Mouse (Mus musculus) kidney, adult 11 months (tissue): ENCODE measurements around the gene Map6.
A peak's percentile ranks its signal among the peaks of the same experiment; 100 is the strongest.

Experiments
- DNase-seq: peaks from one replicate; pipeline ENCODE4 v3.0.0; 2022

The Map6 gene

DNA sequence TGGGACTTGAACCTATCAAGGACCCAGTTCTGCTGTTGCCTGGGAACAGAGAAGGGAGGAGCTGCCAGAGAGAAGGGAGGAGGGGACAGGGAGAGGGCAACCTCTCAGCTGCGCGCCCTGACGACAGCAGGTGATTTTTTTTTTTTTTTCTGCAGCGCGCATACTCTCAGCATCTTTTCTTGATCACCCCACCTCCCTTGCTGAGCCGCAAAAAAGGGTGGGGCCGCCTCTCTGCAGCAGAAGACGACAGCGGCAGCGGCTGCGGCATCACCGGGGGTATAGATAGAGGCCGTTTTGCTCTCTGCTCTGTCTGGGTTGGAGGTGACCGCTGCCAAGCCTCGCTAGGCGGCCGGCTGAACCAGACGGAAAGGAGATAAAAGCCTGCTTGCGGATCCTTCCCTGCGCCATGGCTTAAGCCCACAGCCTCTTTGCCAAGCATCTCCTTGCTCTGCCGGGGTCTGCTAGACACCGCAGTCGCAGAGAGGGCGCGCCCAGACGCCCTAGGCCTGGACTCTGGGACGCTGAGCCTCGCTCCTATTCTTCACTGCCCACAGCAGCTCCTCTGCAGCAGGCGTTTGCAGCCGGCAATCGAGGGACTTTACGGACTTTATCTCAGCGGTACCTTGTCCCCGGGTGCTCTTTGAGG, at the start of gene Map6:
TSS of gene Map6 (plus strand) at position 197 of the 646 bp plus-strand sequence.
- no peak for DNase-seq

DNA sequence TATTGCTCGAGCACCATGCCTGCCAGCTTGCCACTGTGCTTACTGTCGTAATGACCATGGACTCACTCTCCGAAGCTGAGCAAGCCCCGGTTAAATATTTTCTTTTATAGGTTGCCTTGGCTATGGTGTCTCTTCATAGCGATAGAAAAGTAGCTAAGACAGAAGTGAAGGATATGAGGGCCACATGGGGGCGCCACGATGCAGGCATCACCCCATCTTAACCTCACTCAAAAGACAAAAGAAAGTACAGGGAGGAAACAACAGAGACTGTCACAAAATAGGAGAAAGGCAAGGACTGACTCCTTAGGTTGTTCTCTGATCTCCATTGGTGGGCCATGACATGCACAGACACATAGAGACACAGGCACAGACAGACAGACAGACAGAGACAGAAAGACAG, 43.0 kb upstream of the Map6 start:
- peak; percentile 43 for DNase-seq

DNA sequence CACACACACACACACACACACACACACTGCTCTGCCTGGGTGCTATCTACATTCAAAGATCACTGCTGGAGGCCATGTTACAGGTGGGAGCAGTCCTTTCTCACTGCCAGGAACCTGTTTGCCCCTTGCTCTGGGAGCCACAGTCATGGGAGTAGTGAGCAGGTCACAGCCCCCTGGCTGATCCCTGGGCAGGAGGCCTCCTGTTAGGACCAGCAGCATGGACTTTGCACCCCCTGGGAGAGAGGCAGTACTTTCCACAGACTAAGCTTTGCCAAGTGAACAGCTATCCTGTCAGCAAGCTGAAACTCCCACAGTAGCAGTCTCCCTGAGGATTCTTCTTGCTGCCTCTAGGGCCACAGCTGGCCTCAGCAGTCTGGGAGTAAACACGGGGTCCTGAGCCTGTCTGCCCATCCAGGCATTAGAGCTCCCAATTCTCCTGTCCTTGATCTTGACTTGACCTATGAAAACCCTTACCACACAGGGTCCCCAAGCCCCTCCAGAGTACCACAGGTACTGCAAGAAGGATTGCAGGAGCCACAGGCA, 42.5 kb upstream of the Map6 start:
- DNase-seq, result peak; percentile 94

DNA sequence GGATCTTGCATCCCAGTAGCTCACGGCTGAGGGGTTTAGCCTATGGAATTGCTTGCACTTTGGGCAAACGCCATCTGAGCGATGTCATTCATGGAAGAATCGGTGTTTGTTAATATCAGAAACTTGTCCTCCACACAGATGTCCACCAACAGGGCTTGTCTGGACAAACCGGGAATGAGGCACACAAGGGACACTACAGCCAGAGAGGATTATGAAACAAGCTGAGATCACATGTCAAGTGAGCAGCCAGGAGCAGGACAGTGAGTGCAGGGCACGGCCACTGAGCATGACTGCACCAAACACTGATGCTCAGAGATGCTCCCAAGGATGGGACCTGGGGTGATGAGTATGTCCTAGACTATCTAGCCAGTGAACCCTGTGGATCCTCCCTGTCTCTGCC, 41.8 kb upstream of the Map6 start:
- DNase-seq, result peak; percentile 57

DNA sequence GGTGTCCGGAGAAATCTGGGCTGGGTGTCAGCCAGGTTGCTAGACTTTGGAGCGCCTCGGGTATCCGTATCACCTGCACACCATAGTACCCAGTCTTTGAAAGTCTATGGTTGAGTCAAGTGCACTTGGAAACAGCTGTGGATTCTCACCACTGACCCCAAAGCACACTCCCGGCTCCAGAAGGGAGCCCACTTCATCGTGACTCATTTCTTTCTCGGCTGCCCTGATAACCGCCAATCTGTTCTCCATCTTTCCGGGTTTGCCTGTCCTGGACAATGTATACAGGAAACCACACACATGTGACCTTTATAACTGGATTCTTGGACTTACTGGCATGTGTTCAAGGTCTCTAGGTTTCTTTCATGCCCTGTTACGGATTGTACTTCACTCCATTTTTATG, 40.6 kb upstream of the Map6 start:
- DNase-seq, result no peak

DNA sequence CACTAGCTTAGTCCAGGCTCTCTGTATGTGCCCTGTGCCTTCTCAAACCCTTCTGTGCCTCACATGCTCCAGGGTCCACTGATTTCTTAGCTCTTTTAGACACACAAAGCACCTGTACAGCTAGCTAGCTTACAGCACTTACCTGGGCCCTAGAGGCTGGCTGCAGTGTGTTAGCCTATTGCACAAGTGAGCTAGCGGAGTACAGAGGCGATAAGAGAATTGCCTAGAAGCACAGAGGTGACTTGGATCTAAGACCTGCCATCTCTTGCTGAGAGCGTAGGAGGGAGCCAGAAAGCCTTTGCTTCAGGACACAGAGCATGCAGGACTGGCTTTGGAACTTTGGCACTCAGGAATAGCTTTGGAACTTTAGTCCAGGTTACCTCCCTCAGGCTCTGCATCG, 40.0 kb upstream of the Map6 start:
- no peak for DNase-seq

DNA sequence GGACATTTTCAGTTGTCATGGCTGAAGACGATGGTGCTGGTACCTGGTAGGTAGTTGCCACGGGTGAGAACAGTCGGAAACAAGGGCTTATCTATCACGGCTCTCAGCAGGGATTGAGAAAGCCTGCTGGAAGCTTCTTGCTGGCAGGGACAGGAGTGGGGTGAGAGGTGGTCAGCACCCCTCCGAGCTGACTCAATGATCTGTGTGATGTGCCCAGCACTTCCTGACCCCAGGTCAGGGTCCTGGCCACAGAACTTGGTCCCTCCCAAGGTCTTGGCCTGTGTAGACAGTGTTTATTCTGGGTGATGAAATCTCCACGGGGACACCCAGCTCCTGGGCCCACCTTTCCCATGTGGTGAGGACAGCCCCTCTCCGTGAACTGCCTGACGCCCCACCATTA, 38.4 kb upstream of the Map6 start:
- DNase-seq, result no peak

DNA sequence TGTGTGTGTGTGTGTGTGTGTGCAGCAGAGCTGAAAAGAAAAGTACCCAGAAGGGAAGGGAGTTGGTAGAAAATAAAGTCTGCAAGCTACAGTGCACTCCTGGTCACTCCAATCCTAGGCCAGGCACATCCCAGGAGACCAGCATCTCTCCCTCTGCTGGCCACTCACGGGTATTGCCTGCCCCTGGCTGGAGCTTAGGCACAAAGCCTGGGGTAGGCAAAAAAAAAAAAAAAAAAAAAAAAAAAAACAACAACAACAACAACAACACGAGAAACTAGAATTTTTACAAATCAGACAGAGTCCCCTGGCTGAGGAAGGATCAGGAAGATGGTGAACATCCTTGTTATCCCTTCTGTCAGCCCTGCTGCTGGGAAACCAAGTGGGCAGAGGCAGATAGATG, 37.8 kb upstream of the Map6 start:
- peak; percentile 38 for DNase-seq

DNA sequence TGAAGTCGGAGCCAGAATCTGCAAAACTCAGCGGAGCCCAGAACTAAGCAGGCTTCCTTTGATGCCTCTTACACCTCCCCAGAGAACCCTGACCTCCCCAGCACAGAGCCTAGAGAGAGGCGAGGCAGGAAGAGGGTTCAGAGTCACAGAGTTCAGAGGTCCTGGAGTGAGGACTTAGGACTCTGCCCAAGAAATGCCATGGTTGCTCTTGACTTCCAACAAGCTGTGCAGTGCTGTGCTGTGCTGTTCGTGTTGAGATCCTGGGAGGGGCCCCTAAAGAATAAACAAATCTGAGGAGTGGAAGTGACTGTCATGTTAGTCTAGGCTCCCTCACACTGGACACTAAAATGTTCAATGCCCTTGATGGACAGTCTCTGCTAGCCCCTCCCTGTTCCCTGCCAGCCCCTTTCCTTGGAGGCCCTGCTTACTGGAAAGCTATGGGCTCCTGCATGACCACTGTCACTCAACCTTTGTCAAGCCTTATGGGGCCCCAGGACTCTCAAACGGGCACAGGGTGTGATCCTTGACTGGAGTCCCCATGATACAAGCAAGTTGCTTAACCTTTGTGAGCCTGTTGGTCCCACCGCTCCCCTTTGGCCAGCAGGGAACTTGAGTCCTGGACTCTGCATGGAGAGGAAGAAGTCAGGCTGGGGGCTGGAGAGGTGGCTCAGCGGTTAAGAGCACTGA, 37.0 kb upstream of the Map6 start:
- peak; percentile 72 for DNase-seq

DNA sequence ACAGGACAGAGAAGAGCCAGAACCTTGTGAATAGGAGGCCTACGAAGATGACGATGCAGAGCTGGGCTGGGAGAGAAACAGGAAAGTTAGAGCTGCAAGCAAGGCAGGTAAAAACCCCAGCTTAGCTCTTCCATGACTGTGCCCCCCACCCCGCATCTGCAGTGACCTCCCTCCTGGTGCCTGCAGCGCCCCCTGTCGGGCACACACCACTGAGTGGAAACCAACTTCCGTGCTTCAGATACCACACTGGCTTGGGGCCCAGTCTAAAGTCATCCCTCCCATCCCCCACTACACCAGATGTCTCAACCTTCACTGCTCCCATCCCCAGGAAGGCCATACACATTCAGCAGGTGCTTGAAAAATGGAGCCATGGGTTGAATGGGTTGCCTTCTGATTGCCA, 34.7 kb upstream of the Map6 start:
- no peak for DNase-seq

DNA sequence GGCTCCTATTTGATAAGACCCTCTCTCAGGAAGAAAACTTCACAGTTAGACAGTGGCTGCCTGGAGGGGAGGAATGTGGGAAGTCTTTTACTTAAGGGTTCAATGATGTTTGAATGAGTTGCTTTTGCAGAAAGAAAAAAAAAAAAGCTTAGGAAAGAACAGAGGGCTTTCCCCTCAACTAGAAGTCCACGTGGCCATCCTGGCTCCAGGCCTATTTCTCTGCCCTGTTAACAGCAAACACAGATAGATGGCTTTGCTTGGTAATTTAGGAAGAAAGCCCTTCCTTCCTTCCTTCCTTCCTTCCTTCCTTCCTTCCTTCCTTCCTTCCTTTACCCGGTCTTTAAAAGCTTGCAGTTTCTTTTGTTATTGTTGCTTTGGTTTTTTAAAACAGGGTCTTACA, 32.3 kb upstream of the Map6 start:
- no peak for DNase-seq

DNA sequence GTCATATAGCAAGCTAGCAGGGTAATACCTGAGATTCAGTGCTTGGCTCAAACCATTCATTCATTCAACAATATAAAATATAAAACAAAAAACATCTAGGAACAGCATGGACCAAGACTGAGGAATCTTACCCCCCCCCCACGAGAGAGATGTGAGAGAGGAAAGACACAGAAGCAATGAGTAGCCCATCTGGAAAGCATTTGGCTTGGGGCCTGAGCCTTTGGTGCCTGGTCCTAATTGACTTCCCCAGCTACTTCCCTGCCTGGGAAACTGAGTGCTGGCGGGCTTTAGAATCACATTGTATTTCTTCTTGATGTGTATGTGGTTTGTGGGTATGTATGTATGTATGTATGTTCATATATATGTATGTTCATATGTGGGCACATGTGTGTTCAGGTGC, 31.6 kb upstream of the Map6 start:
- no peak for DNase-seq

DNA sequence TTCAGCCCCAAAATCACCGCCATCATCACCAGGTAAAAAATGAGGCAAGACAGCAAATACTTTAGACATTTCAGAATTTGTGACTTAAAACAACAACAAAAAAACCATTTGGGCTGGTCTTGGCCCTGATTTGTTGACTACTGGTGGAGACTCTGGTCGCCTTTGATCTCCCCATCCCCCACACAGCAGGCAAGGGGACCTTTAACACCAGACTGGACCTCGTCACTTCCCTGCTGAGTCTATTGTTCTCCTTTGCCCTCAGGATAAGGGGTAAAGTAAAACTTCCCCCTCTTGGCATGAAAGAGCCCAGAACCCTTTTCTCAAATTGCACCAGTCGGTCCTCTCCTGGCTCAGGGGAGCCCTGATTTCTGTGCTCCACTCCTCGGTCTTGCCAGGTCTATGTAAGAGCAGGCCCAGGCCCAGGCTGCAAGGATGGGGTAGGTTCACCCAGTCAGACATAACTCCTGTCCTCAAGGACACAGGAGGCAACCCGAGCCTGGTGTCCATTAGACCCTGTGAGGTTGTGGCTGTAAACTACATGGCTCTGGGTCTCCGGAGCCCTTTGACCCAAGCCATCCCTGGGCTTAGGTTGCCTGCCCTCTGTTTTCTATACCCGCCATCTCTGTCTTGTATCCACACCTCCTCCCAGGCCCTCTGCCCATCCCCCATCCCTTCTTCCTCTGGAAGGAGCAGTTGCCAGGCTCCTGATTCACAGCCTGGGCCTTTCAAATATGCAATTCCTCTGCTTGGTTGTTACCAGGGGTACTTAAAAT, 30.2 kb upstream of the Map6 start:
- peak; percentile 24 for DNase-seq

DNA sequence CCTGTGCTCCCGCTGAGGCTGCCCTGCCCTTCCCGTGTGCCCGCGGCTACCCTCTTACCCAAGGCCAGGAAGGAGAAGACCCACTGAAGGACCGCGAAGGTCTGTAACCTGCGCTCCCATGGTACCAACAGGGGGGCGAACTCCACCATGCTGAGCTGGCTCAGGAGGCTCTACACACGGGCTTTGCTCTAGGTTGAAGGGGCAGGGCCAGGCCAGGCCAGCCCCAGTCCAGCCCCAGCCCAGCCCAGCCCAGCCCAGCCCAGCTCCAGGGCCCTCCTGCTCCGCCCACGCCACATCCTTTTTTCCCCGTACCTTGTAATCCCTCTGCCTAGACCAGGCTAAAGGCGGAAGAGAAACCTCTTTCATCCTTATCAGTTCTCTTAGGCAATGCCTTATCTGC, 28.8 kb upstream of the Map6 start, which contains the start of gene Mogat2:
TSS of gene Mogat2 (minus strand) at position 203 of the 400 bp plus-strand sequence.
- DNase-seq, result no peak

DNA sequence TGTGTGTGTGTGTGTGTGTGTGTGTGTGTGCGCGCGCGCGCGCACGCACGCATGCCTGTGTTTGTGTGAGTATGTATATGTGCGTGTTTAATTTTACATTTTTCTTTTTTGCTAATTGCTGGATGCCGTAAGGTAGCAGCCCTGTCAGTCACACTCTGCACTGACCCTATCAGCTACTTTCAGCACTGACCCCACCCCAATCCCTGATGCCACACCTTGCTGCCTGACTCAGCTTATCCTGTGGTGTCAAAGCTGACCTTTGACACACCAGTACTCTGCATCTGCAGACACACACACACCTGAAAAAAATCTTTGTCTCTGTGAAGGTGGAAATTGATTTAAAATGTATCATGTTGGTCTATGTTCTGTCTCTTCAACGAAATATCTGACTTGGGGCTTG, 25.1 kb upstream of the Map6 start:
- DNase-seq, result no peak

DNA sequence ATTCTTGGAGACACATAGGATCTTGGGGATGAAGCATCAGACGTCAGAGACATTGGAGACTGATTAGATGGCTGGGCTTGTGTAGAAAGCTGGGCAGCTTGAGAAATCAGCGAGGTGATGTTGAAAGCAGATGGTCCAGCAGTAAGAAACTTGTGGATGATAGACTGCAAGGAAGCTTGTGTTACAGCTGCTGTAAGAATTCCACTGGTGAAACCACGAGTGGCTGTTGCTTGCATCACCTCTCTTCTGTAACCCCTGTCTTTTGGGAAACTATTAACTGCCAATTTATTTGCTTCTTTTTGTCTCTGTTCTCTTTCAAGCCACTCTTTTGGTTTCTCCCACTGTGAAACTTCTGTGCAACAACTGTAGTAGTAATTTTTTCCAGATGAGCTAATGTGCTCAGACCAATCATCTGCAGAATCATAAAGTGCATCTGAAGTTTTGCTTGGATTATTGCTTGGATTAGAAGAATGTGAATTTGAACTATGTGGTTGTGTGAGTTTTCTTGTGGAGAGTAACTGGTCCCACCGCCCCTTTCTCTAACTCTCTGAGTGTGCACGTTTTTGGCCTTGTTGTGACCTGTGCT, 19.0 kb upstream of the Map6 start:
- no peak for DNase-seq

DNA sequence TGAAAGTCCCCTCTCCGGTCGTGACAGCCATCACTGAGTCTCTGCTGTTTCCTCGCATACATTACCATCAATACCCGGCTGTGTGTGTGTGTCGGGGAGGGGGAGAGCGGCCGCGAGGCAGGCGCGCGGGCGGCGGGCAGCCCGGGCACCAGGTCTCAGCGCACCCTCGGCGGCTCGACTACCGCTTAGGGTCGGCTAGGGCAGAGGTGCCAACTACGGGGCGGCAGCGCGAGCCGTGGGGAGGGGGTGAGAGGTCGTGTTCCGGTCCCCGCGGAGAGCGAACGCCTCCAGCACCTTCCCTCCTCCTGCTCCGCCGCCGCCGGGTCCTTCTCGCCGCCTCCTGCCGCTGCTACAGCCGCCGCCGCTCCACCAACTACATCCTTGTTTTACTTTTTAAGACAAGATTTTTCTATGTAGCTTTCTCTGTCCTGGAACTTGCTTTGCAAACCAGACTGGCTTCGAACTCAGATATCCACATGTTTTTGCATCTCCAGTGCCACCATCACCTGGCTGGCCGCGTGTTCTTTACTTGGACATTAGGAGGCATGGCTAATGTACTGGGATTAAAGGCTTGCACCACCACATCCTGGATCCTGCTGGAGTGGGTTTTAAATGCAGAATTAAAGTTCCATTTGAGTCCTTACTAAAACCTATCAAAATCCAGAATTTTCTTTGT, 18.2 kb upstream of the Map6 start:
- no peak for DNase-seq

DNA sequence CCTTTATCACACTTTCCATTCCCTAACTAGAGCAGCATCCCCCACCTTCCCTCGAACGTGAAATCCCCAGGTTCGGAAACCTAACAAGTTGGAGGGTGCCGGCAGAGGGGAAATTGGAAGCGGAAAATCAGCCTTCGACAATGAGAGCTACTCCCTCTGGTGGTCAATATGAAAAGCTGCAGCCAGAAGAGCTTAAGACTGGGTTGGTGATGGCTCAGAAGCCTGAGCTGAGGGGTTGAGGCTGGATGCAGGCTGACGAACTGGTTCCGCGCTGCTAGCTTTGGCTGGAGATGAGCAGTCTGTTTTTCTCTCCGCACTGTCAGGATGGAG, 17.7 kb upstream of the Map6 start:
- DNase-seq, result peak; percentile 21

DNA sequence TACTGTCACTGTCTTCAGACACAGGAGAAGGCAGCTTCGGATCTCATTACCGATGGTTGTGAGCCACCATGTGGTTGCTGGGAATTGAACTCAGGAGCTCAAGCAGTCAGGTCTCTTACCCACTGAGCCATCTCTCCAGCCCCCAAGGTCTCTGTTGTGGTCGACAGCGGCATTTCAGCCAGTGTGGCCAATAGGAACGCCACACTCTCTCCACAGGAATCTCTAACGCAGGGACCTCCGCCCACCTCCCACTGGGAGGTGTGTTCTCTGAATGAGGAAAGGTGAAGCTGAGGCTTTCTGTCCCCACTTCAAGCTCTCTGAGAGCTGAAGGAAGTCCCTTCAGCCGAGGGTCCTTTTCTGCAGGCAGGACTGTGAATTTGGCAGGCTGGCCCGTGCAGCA, 16.9 kb upstream of the Map6 start:
- DNase-seq, result no peak

DNA sequence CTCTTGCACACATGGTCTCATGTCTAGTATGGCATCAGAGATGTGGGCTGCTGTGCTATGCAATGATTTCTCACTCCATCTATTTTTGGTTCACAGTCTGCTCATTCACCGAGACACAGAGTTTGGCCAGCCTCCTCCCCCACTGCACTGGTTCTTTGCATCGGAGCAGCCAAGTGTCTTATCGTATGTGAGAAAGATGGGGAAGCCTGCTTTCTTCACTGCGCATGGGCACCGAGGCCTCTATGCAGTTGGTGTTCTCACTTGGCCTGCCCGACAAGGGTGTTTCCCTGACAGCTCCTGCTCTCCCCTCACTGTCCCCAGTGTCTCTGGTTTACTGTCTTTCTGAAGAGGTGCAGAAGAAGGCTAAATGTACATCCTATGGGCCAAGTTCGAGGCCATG, 12.2 kb upstream of the Map6 start:
- DNase-seq, result no peak

DNA sequence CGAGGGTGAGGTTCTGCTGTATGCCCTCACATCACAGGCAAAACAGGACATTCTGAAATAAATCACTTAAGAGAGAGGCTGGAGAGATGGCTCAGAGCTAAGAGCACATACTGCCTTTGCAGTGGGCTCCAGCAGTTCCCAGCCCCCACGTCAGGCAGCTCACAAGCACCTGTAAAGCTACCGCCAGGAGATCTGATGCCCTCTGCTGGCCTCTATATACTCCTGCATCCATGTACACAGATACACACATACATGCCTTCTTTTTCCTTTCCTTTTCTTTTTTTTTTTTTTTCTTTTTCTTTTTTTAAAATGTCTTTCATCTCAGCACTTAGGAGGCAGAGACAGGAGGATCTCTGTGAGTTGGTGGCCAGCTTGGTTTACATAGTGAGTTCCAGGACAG, 5.3 kb upstream of the Map6 start:
- no peak for DNase-seq

DNA sequence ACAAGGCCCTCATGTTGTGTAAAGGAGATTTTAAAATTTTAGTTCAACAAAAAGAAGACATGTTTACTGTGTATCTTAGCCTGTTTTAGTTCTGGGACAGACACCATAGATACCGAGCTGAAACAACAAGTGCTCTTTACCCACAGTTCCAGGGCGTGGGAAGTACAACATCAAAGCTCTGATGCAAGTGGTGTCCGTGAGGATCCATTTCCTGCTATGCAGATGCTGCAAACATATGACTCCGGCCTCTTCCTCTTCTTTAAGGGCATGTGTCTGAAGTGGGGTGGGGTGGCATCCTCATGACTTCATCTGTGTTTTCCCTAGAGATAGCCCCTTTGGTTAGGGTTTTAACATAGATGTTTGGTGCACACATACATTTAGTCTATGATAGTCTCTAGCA, 3.7 kb upstream of the Map6 start:
- DNase-seq, result no peak

DNA sequence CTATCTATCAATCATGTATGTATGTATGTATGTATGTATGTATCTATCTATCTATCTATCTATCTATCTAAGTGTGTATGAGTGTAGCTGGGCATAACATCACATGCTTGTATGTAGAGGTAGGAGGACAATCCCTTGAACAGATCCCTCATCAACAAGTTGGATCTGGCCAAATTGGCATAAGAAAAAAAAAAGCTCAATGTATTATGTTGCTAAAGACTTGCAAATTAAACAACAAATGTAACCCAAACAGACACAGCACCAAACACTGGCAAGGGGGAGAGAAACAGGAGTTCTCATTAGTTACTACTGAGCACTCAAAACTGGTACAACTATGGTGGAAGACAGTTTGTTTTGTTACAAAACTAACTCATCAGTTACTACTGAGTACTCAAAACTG, 2.6 kb upstream of the Map6 start:
- DNase-seq, result no peak
